Comparison of ENCODE assay signal across 10 mouse cellular contexts in the genomic region with DNA sequence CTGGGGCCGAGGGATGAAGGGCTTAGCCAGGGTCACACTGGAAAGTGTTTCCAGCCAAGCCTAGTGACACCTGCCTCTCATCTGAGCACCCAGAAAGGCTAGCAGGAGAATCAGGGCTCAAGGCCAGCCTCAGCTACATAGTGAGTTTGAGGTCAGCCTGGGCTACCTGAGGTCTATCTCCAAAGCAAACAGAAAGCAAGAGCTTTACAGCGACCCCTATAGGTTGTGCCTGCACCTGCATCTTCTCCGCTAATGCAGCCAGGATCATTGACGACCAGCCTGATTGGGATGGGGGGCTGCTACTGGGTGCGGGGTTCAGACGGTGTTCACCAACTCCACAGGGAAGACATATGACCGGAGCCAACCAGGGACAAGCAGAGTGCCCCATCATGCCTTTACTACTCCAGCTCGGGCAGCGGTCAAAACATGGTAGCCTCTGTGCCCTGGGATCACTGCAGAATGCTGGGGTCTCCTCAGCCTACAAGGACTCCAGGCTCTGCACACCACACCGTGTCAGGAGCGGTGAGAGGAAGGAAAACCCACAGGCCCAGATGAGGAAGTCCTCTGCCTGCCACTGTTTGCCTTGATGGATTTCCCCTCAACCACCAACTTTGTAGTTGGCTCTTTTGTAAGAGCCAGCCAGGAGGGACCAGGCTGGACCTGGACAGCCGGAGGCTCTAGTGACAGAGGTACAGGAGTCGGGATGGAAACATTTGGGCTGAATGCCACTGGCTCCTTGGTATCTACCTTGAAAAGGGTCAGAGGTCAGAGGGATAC. TPM values are rescaled to one million over a fixed set of nuclear protein-coding genes. Genes with fewer than 3 reads are reported as not detected.
DNase-seq lines count a peak whose midpoint lies in the region; ATAC-seq and TF ChIP-seq lines count a peak whose summit lies in the region.
"Had no signal": no experiment of that assay in that cellular context is flagged by ENCODE, and none has a peak within 500 bp of the region (broad histone marks: within the 10 kb centered on the region; RNA-seq: fewer than 3 reads in every experiment).

No protein-coding gene starts in this region.

- H3K9me3 ChIP-seq in forebrain, postnatal 0 days (ENCODE audit: low read length): no peaks in the 10 kb centered on the region
- H3K9me3 ChIP-seq in forebrain, embryonic 11.5 days (ENCODE audit: control insufficient read depth, low read length): no peaks in the 10 kb centered on the region
- no peaks in the 10 kb centered on the region for H3K9me3 ChIP-seq in lung, embryonic 14.5 days (ENCODE audit: low read depth, low read length)
- H3K9me3 ChIP-seq in MEL (replicated peaks; ENCODE audit: insufficient read depth, low read length): no peaks in the 10 kb centered on the region
- H3K9me3 ChIP-seq: limb, embryonic 10.5 days had no signal

- no peak for ATAC-seq in forebrain, postnatal 0 days
- ATAC-seq in forebrain, embryonic 11.5 days (replicated peaks; ENCODE audit: low FRiP score): no peak
- ATAC-seq in lung, embryonic 14.5 days (ENCODE audit: insufficient read depth): no peak
- ATAC-seq in megakaryocyte progenitor cell, adult 5-6 weeks (replicated peaks; ENCODE audit: poor library complexity): peak; percentile 79

- H3K79me2 ChIP-seq in MEL (ENCODE audit: control insufficient read depth, insufficient read depth, low read length, poor library complexity): no peaks in the 10 kb centered on the region

- no peak overlapping the region for H3K4me3 ChIP-seq in forebrain, postnatal 0 days (ENCODE audit: low read depth, low read length)
- no peak overlapping the region for H3K4me3 ChIP-seq in forebrain, embryonic 11.5 days (ENCODE audit: low read depth, low read length)
- H3K4me3 ChIP-seq in lung, embryonic 14.5 days (ENCODE audit: low read depth, low read length): no peak overlapping the region
- H3K4me3 ChIP-seq in MEL (ENCODE audit: control insufficient read depth in 1 of 2, insufficient read depth in 1 of 2, low read depth in 2 of 2, low read length in 2 of 2): no peak overlapping the region
- H3K4me3 ChIP-seq: limb, embryonic 10.5 days had no signal

- peak; percentile 35 for TF ChIP-seq CTCF in forebrain, postnatal 0 days (IDR thresholded peaks at IDR 0.05; ENCODE audit: low read depth)
- TF ChIP-seq CTCF in lung, embryonic 14.5 days (IDR thresholded peaks at IDR 0.05; ENCODE audit: low read depth): peak; percentile 43
- peak; percentile 66 to 90 (median 69) for TF ChIP-seq CTCF in MEL (IDR thresholded peaks at IDR 0.05 in 2 of 3, conservative IDR thresholded peaks at IDR 0.05 in 1 of 3; ENCODE audit: control insufficient read depth in 1 of 3, insufficient read depth in 1 of 3, low read depth in 2 of 3, low read length in 3 of 3, poor library complexity in 1 of 3, severe bottlenecking in 1 of 3)

- no peaks in the 10 kb centered on the region for H3K27me3 ChIP-seq in forebrain, postnatal 0 days (ENCODE audit: insufficient read depth, low read length)
- H3K27me3 ChIP-seq in forebrain, embryonic 11.5 days (ENCODE audit: control insufficient read depth, insufficient read depth, low read length): no peaks in the 10 kb centered on the region
- H3K27me3 ChIP-seq in lung, embryonic 14.5 days (ENCODE audit: insufficient read depth, low read length): no peaks in the 10 kb centered on the region
- peaks cover 0 to 2% of the 10 kb centered on the region in 2 experiments; a peak in 2 of 4 replicates for H3K27me3 ChIP-seq in MEL (ENCODE audit: control insufficient read depth in 1 of 2, insufficient read depth in 2 of 2, low read length in 2 of 2)

- TF ChIP-seq EP300 in MEL (IDR thresholded peaks at IDR 0.05; ENCODE audit: low read depth in 1 of 2, low read length in 2 of 2): no peak

- no peak overlapping the region for H3K9ac ChIP-seq in forebrain, postnatal 0 days
- no peak overlapping the region for H3K9ac ChIP-seq in forebrain, embryonic 11.5 days (ENCODE audit: low read length)
- no peak overlapping the region for H3K9ac ChIP-seq in lung, embryonic 14.5 days
- no peak overlapping the region for H3K9ac ChIP-seq in MEL (ENCODE audit: control insufficient read depth, low read depth, low read length, poor library complexity, severe bottlenecking)

- no peak for TF ChIP-seq POLR2A in MEL (IDR thresholded peaks at IDR 0.05; ENCODE audit: control insufficient read depth in 1 of 2, insufficient read depth in 1 of 2, low read depth in 1 of 2, low read length in 2 of 2, poor library complexity in 1 of 2)

- WGBS in forebrain, postnatal 0 days: 81% methylated on average over 13 of the region's 13 CpGs
- 77% methylated on average over 13 of the region's 13 CpGs for WGBS in forebrain, embryonic 11.5 days
- WGBS in lung, embryonic 14.5 days: 65% methylated on average over 13 of the region's 13 CpGs

- H3K4me2 ChIP-seq in forebrain, postnatal 0 days (ENCODE audit: low read depth): no peak overlapping the region
- no peak overlapping the region for H3K4me2 ChIP-seq in forebrain, embryonic 11.5 days (ENCODE audit: low read depth, low read length, severe bottlenecking)
- no peak overlapping the region for H3K4me2 ChIP-seq in lung, embryonic 14.5 days

- no peaks in the 10 kb centered on the region for H3K36me3 ChIP-seq in forebrain, postnatal 0 days (ENCODE audit: insufficient read depth)
- no peaks in the 10 kb centered on the region for H3K36me3 ChIP-seq in forebrain, embryonic 11.5 days (ENCODE audit: control insufficient read depth, insufficient read depth, low read length)
- H3K36me3 ChIP-seq in lung, embryonic 14.5 days (ENCODE audit: insufficient read depth): no peaks in the 10 kb centered on the region
- H3K36me3 ChIP-seq in MEL (ENCODE audit: control insufficient read depth in 1 of 2, insufficient read depth in 2 of 2, low read length in 2 of 2): no peaks in the 10 kb centered on the region
- H3K36me3 ChIP-seq: limb, embryonic 10.5 days had no signal

- no peak; the same call in 1 of the 2 replicates for TF ChIP-seq RAD21 in MEL (IDR thresholded peaks at IDR 0.05; ENCODE audit: low read depth, low read length)

- H3K4me1 ChIP-seq in forebrain, postnatal 0 days (ENCODE audit: insufficient read depth): no peaks in the 10 kb centered on the region
- H3K4me1 ChIP-seq in forebrain, embryonic 11.5 days (replicated peaks; ENCODE audit: control insufficient read depth, insufficient read depth, low read length): no peaks in the 10 kb centered on the region
- H3K4me1 ChIP-seq in lung, embryonic 14.5 days (ENCODE audit: insufficient read depth): no peaks in the 10 kb centered on the region
- H3K4me1 ChIP-seq in MEL (ENCODE audit: control insufficient read depth in 1 of 2, insufficient read depth in 2 of 2, low read length in 2 of 2): no peaks in the 10 kb centered on the region

- DNase-seq in forebrain, postnatal 0 days: no peak
- DNase-seq in forebrain, embryonic 11.5 days (ENCODE audit: low spot score): no peak
- no peak for DNase-seq in lung, embryonic 14.5 days
- no peak for DNase-seq in lung, postnatal 25 days (ENCODE audit: low spot score)
- peak; percentile 30 for DNase-seq in MEL (ENCODE audit: low read depth, low spot score)
- no peak for DNase-seq in layer of hippocampus, adult 9-11 months
- DNase-seq in kidney, postnatal 10 days: no peak
- DNase-seq: lung, postnatal 4 days had no signal

- H3K27ac ChIP-seq in forebrain, postnatal 0 days (ENCODE audit: low read depth, low read length): no peak overlapping the region
- no peak overlapping the region for H3K27ac ChIP-seq in forebrain, embryonic 11.5 days (ENCODE audit: low read depth, low read length)
- no peak overlapping the region for H3K27ac ChIP-seq in lung, embryonic 14.5 days (ENCODE audit: low read depth)
- H3K27ac ChIP-seq in MEL (ENCODE audit: control insufficient read depth, low read depth, low read length): no peak overlapping the region
- H3K27ac ChIP-seq: limb, embryonic 10.5 days had no signal

TF ChIP-seq in MEL, 35 proteins besides CTCF, POLR2A, EP300 and RAD21:
- TF ChIP-seq BHLHE40 (IDR thresholded peaks at IDR 0.05; ENCODE audit: borderline replicate concordance, low read depth, low read length) (no peak), ZKSCAN1 (IDR thresholded peaks at IDR 0.05; ENCODE audit: low read depth, low read length) (no peak), SMC3 (IDR thresholded peaks at IDR 0.05; ENCODE audit: low read depth, low read length) (peak; percentile 16; the same call in 1 of the 2 replicates)
TF ChIP-seq in MEL: peak in this region for 1.

RNA-seq across cellular contexts. Expression of a gene that starts 35.2 kb away (rescaled TPM):
- total RNA-seq in forebrain, postnatal 0 days (2014; rRNA removed): not detected in 2 replicates
- polyA plus RNA-seq in forebrain, postnatal 0 days (2015; fragmentation: Nextera tagmentation; extraction: Ambion mirVana): not detected in 2 replicates
- 0.04 and 0.07 TPM in 2 replicates for polyA plus RNA-seq in forebrain, embryonic 11.5 days (2014; fragmentation: Nextera tagmentation; extraction: Ambion mirVana)
- polyA plus RNA-seq in lung, embryonic 14.5 days (2014; fragmentation: Nextera tagmentation; extraction: Ambion mirVana): 0.04 and 0.16 TPM in 2 replicates
- total RNA-seq in MEL (2012; rRNA removed): 3.7 and 4.3 TPM in 2 replicates
- 10 to 100 TPM in 1 of 2 experiments, not detected in 1; 29.2 TPM for polyA plus RNA-seq in MEL (2012; ENCODE audit: insufficient read depth in 1 of 2, insufficient read length in 2 of 2, low read depth in 1 of 2, low replicate concordance in 2 of 2, missing spikeins in 1 of 2)
- total RNA-seq in megakaryocyte progenitor cell, adult 5-6 weeks (2015): 56.7 and 60.5 TPM in 2 replicates
- total RNA-seq in megakaryocyte progenitor cell, adult 5-6 weeks (2017): 7.1 and 10.8 TPM in 2 replicates
